Mouse (Mus musculus) 416B (cell line): ENCODE measurements at regions not wholly inside any gene's neighbourhood (a gene's known extent, or its start where the extent isn't known, plus 50 kb on each side); places are given as distances from the start of the nearest gene placed in this dataset.
A peak's percentile ranks its signal among the peaks of the same experiment; 100 is the strongest.

Experiments used
- DNase-seq: peaks from one replicate; pipeline ENCODE4 v3.0.0; 2011; ENCODE audit warnings: low read depth

- DNase-seq = no peak
Observed at GRCm38 (mm10) chr6:94772391-94772790, 72.4 kb upstream of the Lrig1 start.

DNA sequence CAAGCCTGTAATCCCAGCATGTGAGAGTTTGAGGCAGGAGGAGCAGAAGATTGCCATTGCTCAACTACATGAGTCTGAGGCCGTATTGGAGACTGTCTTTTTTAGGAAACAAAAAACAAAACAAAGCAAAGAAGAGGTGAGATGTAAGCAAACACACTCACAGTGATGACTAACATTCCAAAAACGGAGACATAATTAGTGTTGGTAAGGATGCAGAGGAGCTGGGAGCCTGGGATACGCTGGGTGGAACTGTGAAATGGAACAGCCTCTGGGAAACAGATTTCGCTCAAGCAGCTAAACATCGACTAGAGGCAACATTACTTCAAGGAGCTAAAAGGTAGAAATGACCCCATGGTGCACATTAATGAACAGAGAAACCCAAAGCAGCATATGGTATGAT, 68.3 kb upstream of the Lrig1 start:
- DNase-seq = no peak

GRCm38 (mm10) chr6:94765724-94766123, 65.8 kb upstream of the Lrig1 start:
- no peak for DNase-seq

DNA sequence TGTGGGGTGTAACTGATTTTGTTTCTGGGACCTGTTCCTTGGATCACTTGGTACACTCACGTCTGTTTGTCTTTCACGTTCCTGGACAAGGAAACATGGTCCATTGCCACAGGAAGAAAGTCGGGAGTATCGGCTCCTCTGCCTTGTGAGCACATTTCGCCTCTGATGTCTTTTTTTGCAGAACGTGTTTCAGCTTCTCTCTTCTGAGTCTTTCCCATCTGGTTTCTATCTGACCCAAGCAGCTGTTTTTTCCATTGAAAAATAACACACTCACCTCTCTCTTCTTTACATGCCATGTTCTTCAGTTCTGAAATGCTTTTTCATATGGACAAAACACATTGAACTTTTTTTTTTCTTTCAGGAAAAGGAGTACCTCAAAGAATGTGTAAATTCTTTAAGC, 61.4 kb upstream of the Lrig1 start:
- DNase-seq = no peak

DNA sequence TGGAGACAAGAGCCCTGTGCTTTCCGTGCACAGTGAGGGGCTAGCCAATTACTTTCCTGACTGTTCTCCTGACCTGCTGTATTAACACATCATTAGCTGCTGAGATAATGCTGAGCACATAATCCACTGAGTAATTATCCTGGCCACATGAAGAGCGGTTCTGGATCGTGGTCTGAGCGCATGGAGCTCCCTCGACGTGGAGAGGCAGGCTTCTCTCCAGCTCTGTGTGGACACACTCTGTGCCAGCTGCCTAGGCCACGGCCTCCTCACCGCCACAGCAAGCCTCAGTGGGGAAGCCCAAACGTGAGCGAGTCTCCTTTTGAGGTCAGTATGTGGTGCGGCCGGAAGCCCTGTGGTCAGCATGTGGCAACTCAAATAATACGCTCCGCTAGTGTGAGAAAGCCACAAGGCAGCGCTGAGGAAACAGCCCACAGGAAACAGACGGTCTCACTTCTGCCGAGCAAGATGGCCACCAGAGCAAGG, 60.7 kb upstream of the Lrig1 start:
- DNase-seq = peak; percentile 95

- no peak for DNase-seq
Observed at GRCm38 (mm10) chr6:94759649-94760048, 59.7 kb upstream of the Lrig1 start.

DNA sequence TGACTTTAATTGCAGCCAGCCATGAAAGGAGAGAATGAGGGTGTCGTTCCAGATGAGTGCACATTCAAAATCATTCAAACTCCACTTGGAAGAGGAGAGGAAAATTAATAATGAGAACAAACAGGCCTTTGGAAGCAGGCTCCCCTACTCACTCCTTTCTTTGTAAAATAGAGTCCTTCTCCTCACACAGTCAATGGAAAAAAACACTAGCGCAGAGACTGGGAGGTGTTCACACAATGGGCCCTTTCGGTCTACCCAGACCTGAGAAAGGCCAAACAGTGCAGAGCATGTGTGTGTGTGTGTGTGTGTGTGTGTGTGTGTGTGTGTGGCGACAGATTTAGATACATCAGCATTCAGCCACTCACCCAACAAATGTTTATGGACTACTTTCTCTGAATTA, 56.0 kb upstream of the Lrig1 start:
- no peak for DNase-seq

DNA sequence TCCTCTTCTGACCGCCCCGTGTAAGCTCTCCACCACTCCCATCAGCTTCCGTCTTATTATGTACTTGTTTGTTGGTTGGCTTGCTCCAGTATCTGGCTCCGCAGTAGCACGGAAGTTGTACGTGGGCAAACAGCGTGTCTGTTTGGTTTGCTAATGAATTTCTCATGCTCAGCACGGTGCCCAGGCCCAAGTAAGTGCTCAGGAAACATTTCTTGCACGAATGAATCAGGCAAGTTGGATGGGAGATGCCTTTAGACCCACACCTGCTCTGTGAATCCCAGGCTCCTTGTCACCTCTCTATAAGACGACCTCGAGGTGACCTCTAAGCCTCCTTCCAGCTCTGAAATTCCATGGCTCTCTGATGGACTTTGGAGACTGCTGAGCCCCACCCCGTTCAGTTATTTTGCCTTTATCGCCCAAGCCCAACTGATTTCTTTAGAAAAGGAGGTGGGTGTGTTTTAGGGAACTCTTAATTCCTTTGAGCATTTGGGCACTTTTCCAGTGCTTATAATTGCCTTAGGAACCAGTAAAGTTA, 55.4 kb upstream of the Lrig1 start:
- no peak for DNase-seq

DNA sequence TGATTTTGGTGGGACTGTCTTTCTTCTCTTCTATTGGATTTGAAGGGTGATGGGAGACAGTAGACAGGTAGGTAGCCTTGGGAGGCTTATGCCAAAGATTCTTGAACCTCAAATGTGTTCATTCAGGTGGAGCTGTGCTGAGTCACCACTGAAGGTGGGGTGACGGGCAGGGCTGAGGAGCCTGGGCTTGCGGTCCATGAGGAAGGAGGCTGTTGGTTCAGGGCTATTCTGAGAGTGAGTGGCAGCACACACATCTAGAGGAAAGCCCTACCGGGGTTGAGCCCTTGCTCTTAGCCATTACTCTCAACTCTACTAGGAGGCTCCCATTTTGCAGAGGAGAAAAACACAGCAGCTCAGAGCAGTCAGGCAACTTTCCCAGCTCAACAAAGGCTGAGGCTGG, 54.6 kb upstream of the Lrig1 start:
- no peak for DNase-seq

GRCm38 (mm10) chr6:94751101-94751440, 51.1 kb upstream of the Lrig1 start:
- DNase-seq = no peak

DNA sequence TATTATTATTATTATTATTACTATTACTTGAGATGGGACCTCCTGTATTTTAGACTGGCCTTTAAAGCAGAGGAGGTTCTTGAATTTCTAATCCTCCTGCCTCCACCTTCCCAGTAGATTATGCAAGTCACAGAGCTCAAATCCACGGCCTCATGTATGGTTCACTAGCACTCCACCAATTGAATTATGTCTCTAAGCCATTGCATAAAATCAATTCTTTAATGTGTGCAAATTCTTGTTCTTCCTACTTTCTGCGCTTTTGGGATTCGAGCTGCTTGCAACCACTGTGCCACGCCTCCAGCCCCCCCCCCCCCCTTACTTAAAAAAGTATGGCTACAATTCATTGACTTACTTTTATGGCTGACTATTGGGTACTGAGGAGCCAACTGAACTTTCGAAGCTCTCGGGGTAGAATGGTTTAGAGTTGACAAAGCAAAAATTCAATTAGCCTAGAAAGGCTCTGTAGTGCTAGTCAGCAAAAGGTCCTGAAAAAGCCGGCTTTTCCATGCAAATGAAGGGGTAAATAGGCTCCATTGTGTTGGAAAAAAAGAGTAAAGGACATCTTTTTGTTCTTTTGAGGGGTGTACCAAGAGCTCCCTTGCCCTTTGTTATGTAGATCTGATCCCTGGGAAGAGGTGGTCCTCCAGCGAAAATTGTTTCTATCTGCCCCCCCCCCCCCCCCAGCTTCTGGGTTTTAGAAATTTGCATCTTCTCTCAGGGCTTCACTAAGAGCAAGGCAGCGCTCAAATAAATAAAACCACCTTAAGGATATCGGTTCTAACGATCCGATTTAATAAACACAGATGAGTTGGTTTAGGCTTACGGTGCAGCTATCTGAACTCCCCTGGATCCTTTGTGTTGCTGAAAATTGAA, 50.5 kb upstream of the Lrig1 start:
- no peak for DNase-seq
